Mouse (Mus musculus) MEL (cell line): ENCODE measurements around the gene Abhd12. TPM values are rescaled to one million over a fixed set of nuclear protein-coding genes. Genes with fewer than 3 reads are reported as not detected.

Experiments used
- DNase-seq: peaks from one replicate; pipeline ENCODE4 v3.0.0; 2011; ENCODE audit warnings: low read depth, low spot score
- H3K27ac ChIP-seq: 2 replicates; pipeline ENCODE4 v1.5.1; 2012; ENCODE audit warnings: low read depth, mild to moderate bottlenecking, control low read depth, low read length, moderate library complexity; ENCODE audit not compliant: control insufficient read depth
- H3K27me3 ChIP-seq, 2 experiments: fragments of 150-350 bp in 1 of 2; sonication (generic) in 1 of 2; 2 replicates each; pipeline ENCODE4 v1.6.1; 2012; ENCODE audit warnings: low read length in 2 of 2, mild to moderate bottlenecking in 2 of 2, improper control_type of control experiment in 1 of 2, moderate library complexity in 1 of 2; ENCODE audit not compliant: insufficient read depth in 2 of 2, control insufficient read depth in 1 of 2
- H3K36me3 ChIP-seq, 2 experiments: 2 replicates each; pipeline ENCODE4 v1.6.1; 2012 to 2014; ENCODE audit warnings: low read length in 2 of 2, improper control_type of control experiment in 1 of 2, inconsistent platforms in 1 of 2, mild to moderate bottlenecking in 1 of 2; ENCODE audit not compliant: insufficient read depth in 2 of 2, control insufficient read depth in 1 of 2
- H3K4me1 ChIP-seq, 2 experiments: fragments of 150-350 bp in 1 of 2; sonication (generic) in 1 of 2; 2 replicates each; pipeline ENCODE4 v1.6.1; 2012; ENCODE audit warnings: low read length in 2 of 2, improper control_type of control experiment in 1 of 2, mild to moderate bottlenecking in 1 of 2; ENCODE audit not compliant: insufficient read depth in 2 of 2, control insufficient read depth in 1 of 2
- H3K4me3 ChIP-seq, 2 experiments: fragments of 150-350 bp in 1 of 2; sonication (generic) in 1 of 2; 2 replicates each; pipeline ENCODE4 v1.5.1; 2012; ENCODE audit warnings: low read depth in 2 of 2, low read length in 2 of 2, mild to moderate bottlenecking in 2 of 2, moderate library complexity in 2 of 2, control low read depth in 1 of 2, improper control_type of control experiment in 1 of 2; ENCODE audit not compliant: control insufficient read depth in 1 of 2, insufficient read depth in 1 of 2
- H3K79me2 ChIP-seq: 2 replicates; pipeline ENCODE4 v1.6.1; 2012; ENCODE audit warnings: mild to moderate bottlenecking, low read length, moderate library complexity; ENCODE audit not compliant: control insufficient read depth, poor library complexity, insufficient read depth
- H3K9ac ChIP-seq: 2 replicates; pipeline ENCODE4 v1.6.1; 2012; ENCODE audit warnings: low read depth, mild to moderate bottlenecking, control low read depth, low read length, moderate library complexity; ENCODE audit not compliant: control insufficient read depth, poor library complexity, severe bottlenecking
- H3K9me3 ChIP-seq: fragments of 150-350 bp; sonication (generic); replicated peaks from 2 replicates; pipeline ENCODE4 v1.6.1; 2012; ENCODE audit warnings: mild to moderate bottlenecking, low read length, improper control_type of control experiment, moderate library complexity; ENCODE audit not compliant: insufficient read depth
- BHLHE40 ChIP-seq: IDR thresholded peaks from 2 replicates; pipeline ENCODE4 v1.6.1; 2012; ENCODE audit warnings: low read depth, mild to moderate bottlenecking, inconsistent platforms, low read length, improper control_type of control experiment, borderline replicate concordance
- CHD1 ChIP-seq: IDR thresholded peaks from 2 replicates; pipeline ENCODE4 v1.6.1; 2012; ENCODE audit warnings: low read depth, mild to moderate bottlenecking, inconsistent platforms, low read length, improper control_type of control experiment
- E2F4 ChIP-seq: IDR thresholded peaks from 2 replicates; pipeline ENCODE4 v1.6.1; 2011; ENCODE audit warnings: low read depth, low read length, improper control_type of control experiment, borderline replicate concordance
- ELF1 ChIP-seq: IDR thresholded peaks from 2 replicates; pipeline ENCODE4 v1.6.1; 2014; ENCODE audit warnings: low read depth, mild to moderate bottlenecking, inconsistent platforms, low read length, improper control_type of control experiment, moderate library complexity
- EP300 ChIP-seq, 2 experiments: IDR thresholded peaks; 2 replicates each; pipeline ENCODE4 v1.6.1; 2011; ENCODE audit warnings: improper control_type of control experiment in 2 of 2, low read length in 2 of 2, low read depth in 1 of 2, mild to moderate bottlenecking in 1 of 2
- GABPA ChIP-seq: IDR thresholded peaks from 2 replicates; pipeline ENCODE4 v1.6.1; 2012; ENCODE audit warnings: low read depth, mild to moderate bottlenecking, inconsistent platforms, low read length, improper control_type of control experiment, moderate library complexity
- GATA1 ChIP-seq: IDR thresholded peaks from 2 replicates; pipeline ENCODE4 v1.6.1; 2011; ENCODE audit warnings: low read depth, low read length, improper control_type of control experiment
- HCFC1 ChIP-seq: IDR thresholded peaks from 2 replicates; pipeline ENCODE4 v1.6.1; 2012; ENCODE audit warnings: low read depth, mild to moderate bottlenecking, inconsistent platforms, low read length, improper control_type of control experiment, moderate library complexity
- KAT2A ChIP-seq: conservative IDR thresholded peaks from 2 replicates; pipeline ENCODE4 v1.6.1; 2012; ENCODE audit warnings: low read depth, low read length, improper control_type of control experiment, inconsistent platforms
- MAFK ChIP-seq: IDR thresholded peaks from 2 replicates; pipeline ENCODE4 v1.6.1; 2011; ENCODE audit warnings: low read depth, mild to moderate bottlenecking, low read length, improper control_type of control experiment, borderline replicate concordance
- MAX ChIP-seq: IDR thresholded peaks from 2 replicates; pipeline ENCODE4 v1.6.1; 2011; ENCODE audit warnings: low read length, improper control_type of control experiment
- MAZ ChIP-seq: IDR thresholded peaks from 2 replicates; pipeline ENCODE4 v1.6.1; 2012; ENCODE audit warnings: low read depth, mild to moderate bottlenecking, inconsistent platforms, low read length, improper control_type of control experiment
- MEF2A ChIP-seq: IDR thresholded peaks from 2 replicates; pipeline ENCODE4 v1.6.1; 2014; ENCODE audit warnings: low read depth, mild to moderate bottlenecking, inconsistent platforms, low read length, improper control_type of control experiment; ENCODE audit not compliant: poor library complexity, insufficient replicate concordance, severe bottlenecking; ENCODE audit errors: extremely low read depth
- MXI1 ChIP-seq: IDR thresholded peaks from 2 replicates; pipeline ENCODE4 v1.6.1; 2011; ENCODE audit warnings: mild to moderate bottlenecking, low read depth, low read length, improper control_type of control experiment
- MYC ChIP-seq: IDR thresholded peaks from 2 replicates; pipeline ENCODE4 v1.6.1; 2011; ENCODE audit warnings: low read depth, mild to moderate bottlenecking, low read length, improper control_type of control experiment, moderate library complexity
- POLR2AphosphoS2 ChIP-seq: IDR thresholded peaks from 2 replicates; pipeline ENCODE4 v1.6.1; 2011; ENCODE audit warnings: low read length, improper control_type of control experiment
- POLR2AphosphoS5 ChIP-seq: IDR thresholded peaks from 2 replicates; pipeline ENCODE4 v1.6.1; 2012; ENCODE audit warnings: low read depth, borderline replicate concordance, mild to moderate bottlenecking, inconsistent platforms, low read length, moderate library complexity, mixed read lengths
- RCOR1 ChIP-seq: IDR thresholded peaks from 2 replicates; pipeline ENCODE4 v1.6.1; 2012; ENCODE audit warnings: low read depth, mild to moderate bottlenecking, inconsistent platforms, low read length, improper control_type of control experiment
- SIN3A ChIP-seq: IDR thresholded peaks from 2 replicates; pipeline ENCODE4 v1.6.1; 2012; ENCODE audit warnings: low read length, improper control_type of control experiment, inconsistent platforms
- TAL1 ChIP-seq: IDR thresholded peaks from 2 replicates; pipeline ENCODE4 v1.6.1; 2012; ENCODE audit warnings: mild to moderate bottlenecking, inconsistent platforms, low read length, moderate library complexity, mixed read lengths
- UBTF ChIP-seq: IDR thresholded peaks from 2 replicates; pipeline ENCODE4 v1.6.1; 2012; ENCODE audit warnings: low read depth, mild to moderate bottlenecking, inconsistent platforms, low read length, improper control_type of control experiment, moderate library complexity, borderline replicate concordance; ENCODE audit not compliant: insufficient read depth
- USF1 ChIP-seq: IDR thresholded peaks from 2 replicates; pipeline ENCODE4 v1.6.1; 2014; ENCODE audit warnings: low read depth, mild to moderate bottlenecking, inconsistent platforms, low read length, improper control_type of control experiment, moderate library complexity
- polyA plus RNA-seq, 2 experiments: library from polyadenylated mRNA; stranded (reverse) in 1 of 2; unstranded in 1 of 2; fragments of >175 nt in 1 of 2; fragments of >200 nt in 1 of 2; gene quantifications; 2 replicates each; pipeline versions ENCODE4 v1.2.1 to v1.2.4; 2012; ENCODE audit warnings: low replicate concordance in 2 of 2, low read depth in 1 of 2; ENCODE audit not compliant: insufficient read length in 2 of 2, insufficient read depth in 1 of 2, missing spikeins in 1 of 2
- total RNA-seq: library from RNA; depleted of rRNA; stranded (reverse); fragments of 300-350 nt; gene quantifications from 2 replicates; pipeline ENCODE4 v1.2.3, GENCODE M21; 2012

Gene Abhd12
- total and polyA plus RNA-seq, 3 experiments, result 23.7 to 29.4 TPM; not detected in 1

GRCm38 (mm10) chr2:150818742-150819141, 85.8 kb downstream of the Abhd12 start:
- Histone ChIP-seq H3K27ac (no peak overlapping the region), H3K4me1 (no peaks in the 10 kb centered on the region), H3K9me3 (no peaks in the 10 kb centered on the region), H3K9ac (no peak overlapping the region), H3K27me3 (no peaks in the 10 kb centered on the region), H3K4me3 (no peak overlapping the region), H3K79me2 (no peaks in the 10 kb centered on the region), H3K36me3 (no peaks in the 10 kb centered on the region)
- TF ChIP-seq HCFC1 (no peak), E2F4 (no peak), SIN3A (no peak), MXI1 (no peak), UBTF (no peak), BHLHE40 (no peak), MAZ (no peak), KAT2A (no peak), MYC (no peak), RCOR1 (no peak), USF1 (no peak), ELF1 (no peak), EP300 (IDR thresholded peaks at IDR 0.05; ENCODE audit: low read depth in 1 of 2, low read length in 2 of 2) (no peak), POLR2AphosphoS5 (no peak), MEF2A (no peak), GABPA (no peak), POLR2AphosphoS2 (no peak)
- DNase-seq, result no peak

GRCm38 (mm10) chr2:150816676-150817402, 87.7 kb downstream of the Abhd12 start:
- no peak overlapping the region for H3K4me3 ChIP-seq
- H3K9ac ChIP-seq, result no peak overlapping the region
- TF ChIP-seq TAL1, result no peak
- TF ChIP-seq GATA1, result no peak
- no peak for TF ChIP-seq MAZ
- no peak for TF ChIP-seq MAX
- TF ChIP-seq EP300 (IDR thresholded peaks at IDR 0.05; ENCODE audit: low read depth in 1 of 2, low read length in 2 of 2), result no peak
- TF ChIP-seq MAFK, result no peak
- no peak for TF ChIP-seq CHD1
- no peak for TF ChIP-seq GABPA
- H3K27me3 ChIP-seq, result no peaks in the 10 kb centered on the region
- H3K36me3 ChIP-seq, result no peaks in the 10 kb centered on the region; a peak in 1 of 4 replicates
- DNase-seq, result no peak
- H3K9me3 ChIP-seq, result no peaks in the 10 kb centered on the region
- H3K27ac ChIP-seq, result no peak overlapping the region
- H3K4me1 ChIP-seq, result no peaks in the 10 kb centered on the region
- H3K79me2 ChIP-seq, result no peaks in the 10 kb centered on the region
